Mouse (Mus musculus): Measurements from ENCODE around the gene Ccnh. TPM values are rescaled to one million over a fixed set of nuclear protein-coding genes. Genes with fewer than 3 reads are reported as not detected.
"Not testable (repeated sequence)": the region's sequence is repeated elsewhere in the genome, so short reads cannot be mapped to it uniquely, and the experiment has no call there.

The Ccnh gene
- 10 to 100 TPM; 33.7 to 33.8 TPM for total RNA-seq (2021)
- long read RNA-seq, experiment 1, transcript Ccnh-201 (9 exons, 2,045 nt), result major isoform, 35 of 44 reads
- long read RNA-seq, experiment 1, partial matches to known transcripts, result 1 of 44 reads
- long read RNA-seq, experiment 1, other reads (novel, unspliced or antisense), result 5 of 44 reads
- long read RNA-seq, experiment 2, transcript Ccnh-201 (9 exons, 2,045 nt), result major isoform, 23 of 28 reads
- long read RNA-seq, experiment 2, partial matches to known transcripts, result 1 of 28 reads
- long read RNA-seq, experiment 2, other reads (novel, unspliced or antisense), result 3 of 28 reads

- peak; percentile 94 to 95 for DNase-seq
Measured at GRCm38 (mm10) chr13:85188903-85189643, at the start of gene Ccnh. TSS of gene Ccnh (plus strand) at chr13:85189408.

- not testable (repeated sequence) for DNase-seq
Measured at GRCm38 (mm10) chr13:85143361-85143760, 45.8 kb upstream of the Ccnh start.

DNA sequence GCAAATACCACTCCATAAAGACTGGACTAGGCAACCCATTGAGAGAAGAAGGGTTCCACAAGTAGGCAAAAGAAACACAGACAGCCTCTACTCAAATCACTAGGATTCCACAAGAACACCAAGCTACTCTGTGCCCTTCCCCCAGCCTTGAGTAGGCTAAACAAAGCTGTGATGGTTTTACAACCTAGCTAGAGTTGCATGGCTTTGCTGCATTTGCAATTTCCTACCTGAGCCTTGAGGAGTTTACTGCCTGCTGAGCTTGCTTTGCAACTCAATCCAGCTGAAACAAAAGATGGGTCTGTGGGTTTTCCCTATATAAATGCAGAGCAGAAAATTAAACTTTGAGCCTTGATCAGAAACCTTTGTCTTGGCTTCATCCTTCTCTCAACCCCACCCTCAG lies 42.7 kb upstream of the Ccnh start:
- DNase-seq, result no peak

DNA sequence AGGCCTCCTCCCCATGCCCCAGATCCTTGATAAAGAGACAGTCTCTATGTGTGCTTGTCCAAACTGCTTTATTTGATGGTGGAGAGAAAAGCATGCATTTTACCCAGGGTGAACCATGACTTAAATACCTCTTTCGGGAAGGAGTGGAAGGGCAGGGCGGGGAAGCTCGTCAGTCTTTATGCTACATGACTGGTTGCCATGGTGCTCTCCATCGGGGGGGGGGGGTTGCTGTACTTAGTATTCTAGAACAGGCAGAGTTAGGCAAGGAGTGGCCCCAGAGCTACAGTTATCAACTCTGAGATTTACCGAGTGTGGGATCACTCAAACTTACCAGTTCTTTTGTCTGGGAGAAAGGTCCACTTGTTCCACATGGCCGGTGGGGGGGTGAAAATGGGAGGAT lies 34.5 kb upstream of the Ccnh start:
- no peak for DNase-seq

GRCm38 (mm10) chr13:85159971-85160370 lies 29.2 kb upstream of the Ccnh start:
- no peak for DNase-seq

- DNase-seq, result no peak
Measured at GRCm38 (mm10) chr13:85164512-85165124, 24.6 kb upstream of the Ccnh start.

- DNase-seq, result no peak
Measured at GRCm38 (mm10) chr13:85189644-85190121, 475 bp downstream of the Ccnh start.

GRCm38 (mm10) chr13:85191253-85191652 lies 2.0 kb downstream of the Ccnh start:
- peak in 1 of 2 experiments; percentile 7 for DNase-seq

- no peak for DNase-seq
Measured at GRCm38 (mm10) chr13:85207493-85207892, 18.3 kb downstream of the Ccnh start.

DNA sequence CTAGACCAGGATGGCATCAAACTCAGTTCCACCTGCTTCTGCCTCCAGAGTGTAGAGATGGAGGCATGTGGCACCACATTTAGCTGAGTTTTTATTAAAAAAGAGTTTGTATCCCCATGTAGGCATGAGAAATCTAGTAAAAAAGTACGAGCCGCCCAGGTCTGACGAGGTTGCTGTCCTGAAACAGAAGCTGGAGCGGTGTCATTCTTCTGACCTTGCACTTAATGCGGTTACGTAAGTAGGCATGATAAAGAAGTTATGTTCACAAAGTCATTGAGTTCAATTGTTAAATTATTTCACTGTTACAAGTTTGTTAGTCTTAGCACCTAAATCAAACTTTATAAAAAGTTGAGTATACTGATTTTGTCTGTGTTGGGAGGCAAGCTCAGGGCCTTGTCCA lies 19.4 kb downstream of the Ccnh start:
- DNase-seq, result peak in 1 of 2 experiments; percentile 8

GRCm38 (mm10) chr13:85210353-85210752 lies 21.1 kb downstream of the Ccnh start:
- no peak for DNase-seq

- no peak for DNase-seq
Measured at GRCm38 (mm10) chr13:85218656-85219055, 29.4 kb downstream of the Ccnh start.

DNA sequence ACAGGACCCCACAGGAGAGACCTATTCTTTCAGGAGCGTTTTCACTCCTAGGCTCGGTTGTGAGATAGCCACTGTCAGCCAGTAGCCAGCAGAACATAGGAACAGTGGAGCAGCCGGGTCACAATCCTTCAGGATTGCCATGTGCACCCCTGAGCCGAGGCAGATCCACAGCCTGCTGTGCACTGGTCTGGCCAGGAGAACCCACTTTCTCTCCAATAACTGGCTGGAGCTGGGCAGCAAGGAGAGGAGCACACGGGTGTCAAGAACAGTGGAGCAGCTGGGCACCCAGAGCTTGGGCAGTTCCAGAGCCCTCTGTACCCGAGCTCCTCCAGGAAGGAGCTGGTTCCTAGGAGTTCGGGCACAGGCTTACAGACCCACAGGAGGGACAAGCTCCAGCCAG lies 49.6 kb downstream of the Ccnh start:
- DNase-seq, result no peak

Other genes with a start within 250 kb of the Ccnh start
- 10 to 100 TPM; 25.7 to 26.4 TPM for gene Rasa1, start 99.7 kb downstream of the Ccnh start, total RNA-seq (2021)

Data from heart, adult 18-20 months (tissue).